In the genomic region with DNA sequence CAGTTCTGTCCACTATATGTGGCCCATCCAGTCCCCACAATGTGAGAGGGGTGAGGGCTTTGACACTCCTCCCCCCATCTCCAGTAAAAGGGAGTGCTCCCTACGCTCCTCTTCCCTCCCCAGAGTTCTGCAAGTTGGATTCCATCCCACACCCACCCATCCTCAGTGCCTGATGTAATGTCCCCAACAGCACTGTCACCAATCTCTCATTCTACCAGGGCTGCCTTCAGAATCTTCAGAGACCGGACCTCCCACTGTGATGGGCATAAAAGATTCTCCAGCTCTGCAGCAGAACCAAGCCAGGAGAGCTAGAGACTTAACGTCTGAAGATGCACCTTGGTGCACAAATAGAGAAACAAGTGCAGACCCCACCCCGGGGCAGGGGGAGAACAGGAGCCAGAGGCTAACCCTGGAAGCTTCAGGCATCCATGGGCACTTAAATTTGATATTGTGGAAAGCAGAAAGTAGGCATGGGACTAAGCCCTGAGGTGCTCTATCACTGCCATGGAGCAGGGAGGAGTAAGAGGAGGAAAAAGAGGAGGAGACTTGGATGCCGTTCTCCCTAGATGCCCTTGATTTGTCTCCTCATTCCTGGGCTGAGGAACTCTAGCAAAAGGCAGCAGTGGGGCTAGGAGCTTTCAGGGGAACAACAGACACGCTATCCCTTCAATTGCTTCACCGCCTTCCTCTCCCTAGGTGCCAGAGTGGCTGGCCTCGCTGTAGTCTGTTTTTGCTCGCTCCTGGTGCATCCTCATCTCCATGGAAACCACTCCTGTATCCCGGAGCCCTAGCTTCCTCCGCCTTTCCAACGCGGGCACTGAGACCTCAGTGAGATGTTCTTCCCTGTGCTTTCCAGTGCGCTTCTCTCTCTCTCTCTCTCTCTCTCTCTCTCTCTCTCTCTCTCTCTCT, we compare ENCODE assay signal across 9 mouse cellular contexts. TPM values are rescaled to one million over a fixed set of nuclear protein-coding genes. Genes with fewer than 3 reads are reported as not detected.
DNase-seq lines count a peak whose midpoint lies in the region; ATAC-seq and TF ChIP-seq lines count a peak whose summit lies in the region.
"Had no signal": no experiment of that assay in that cellular context is flagged by ENCODE, and none has a peak within 500 bp of the region (broad histone marks: within the 10 kb centered on the region; RNA-seq: fewer than 3 reads in every experiment).

No protein-coding gene starts in this region.

- no peaks in the 10 kb centered on the region for H3K36me3 ChIP-seq in liver, embryonic 13.5 days
- no peaks in the 10 kb centered on the region for H3K36me3 ChIP-seq in liver, postnatal 0 days (replicated peaks; ENCODE audit: insufficient read depth, low read length)
- H3K36me3 ChIP-seq in hindbrain, embryonic 13.5 days = peaks cover 34% of the 10 kb centered on the region
- H3K36me3 ChIP-seq in midbrain, embryonic 11.5 days (ENCODE audit: control insufficient read depth, insufficient read depth, low read length) = no peaks in the 10 kb centered on the region
- no peaks in the 10 kb centered on the region for H3K36me3 ChIP-seq in liver, embryonic 11.5 days (ENCODE audit: control insufficient read depth, insufficient read depth, low read length)

- intact Hi-C loops in heart, postnatal 10 days (cut with DNase I) = no loop called here

- TF ChIP-seq CTCF in liver, postnatal 0 days (IDR thresholded peaks at IDR 0.05; ENCODE audit: low read depth) = no peak

- no peak for TF ChIP-seq EP300 in liver, postnatal 0 days (IDR thresholded peaks at IDR 0.05; ENCODE audit: low read depth)

- no peak overlapping the region for H3K4me2 ChIP-seq in liver, embryonic 13.5 days
- no peak overlapping the region for H3K4me2 ChIP-seq in liver, postnatal 0 days (ENCODE audit: low read depth, low read length)
- H3K4me2 ChIP-seq in hindbrain, embryonic 13.5 days = peak overlapping the region; percentile 49
- H3K4me2 ChIP-seq in midbrain, embryonic 11.5 days = no peak overlapping the region
- no peak overlapping the region for H3K4me2 ChIP-seq in liver, embryonic 11.5 days

- ATAC-seq in liver, embryonic 13.5 days (ENCODE audit: low read depth) = 0 out of 2 replicates have a peak, but pooled peaks have one; percentile 15
- no peak for ATAC-seq in liver, postnatal 0 days
- ATAC-seq in hindbrain, embryonic 13.5 days (ENCODE audit: low FRiP score) = peak; percentile 94
- ATAC-seq in midbrain, embryonic 11.5 days (ENCODE audit: low FRiP score) = peak; percentile 86; the same call in 1 of the 2 replicates
- no peak for ATAC-seq in liver, embryonic 11.5 days (replicated peaks; ENCODE audit: low FRiP score)

- no peak overlapping the region for H3K27ac ChIP-seq in liver, embryonic 13.5 days
- H3K27ac ChIP-seq in liver, postnatal 0 days (ENCODE audit: low read depth) = no peak overlapping the region
- peak overlapping the region; percentile 87 for H3K27ac ChIP-seq in hindbrain, embryonic 13.5 days
- no peak overlapping the region for H3K27ac ChIP-seq in midbrain, embryonic 11.5 days (ENCODE audit: low read depth, low read length)
- H3K27ac ChIP-seq in liver, embryonic 11.5 days (ENCODE audit: low read depth, low read length) = no peak overlapping the region

- no peak overlapping the region for H3K4me3 ChIP-seq in liver, embryonic 13.5 days (replicated peaks)
- H3K4me3 ChIP-seq in liver, postnatal 0 days (ENCODE audit: low read depth, low read length) = no peak overlapping the region
- H3K4me3 ChIP-seq in hindbrain, embryonic 13.5 days = peak overlapping the region; percentile 22
- H3K4me3 ChIP-seq in midbrain, embryonic 11.5 days (ENCODE audit: low read depth, low read length) = no peak overlapping the region
- H3K4me3 ChIP-seq in liver, embryonic 11.5 days (ENCODE audit: low read depth, low read length) = no peak overlapping the region

- H3K27me3 ChIP-seq in liver, embryonic 13.5 days = no peaks in the 10 kb centered on the region
- H3K27me3 ChIP-seq in liver, postnatal 0 days (ENCODE audit: insufficient read depth, low read length) = no peaks in the 10 kb centered on the region
- H3K27me3 ChIP-seq in hindbrain, embryonic 13.5 days = no peaks in the 10 kb centered on the region
- H3K27me3 ChIP-seq in midbrain, embryonic 11.5 days (ENCODE audit: control insufficient read depth, insufficient read depth, low read length) = no peaks in the 10 kb centered on the region
- no peaks in the 10 kb centered on the region for H3K27me3 ChIP-seq in liver, embryonic 11.5 days (replicated peaks; ENCODE audit: control insufficient read depth, insufficient read depth, low read length)

- no peaks in the 10 kb centered on the region for H3K9me3 ChIP-seq in liver, embryonic 13.5 days (replicated peaks)
- H3K9me3 ChIP-seq in liver, postnatal 0 days (ENCODE audit: low read length) = no peaks in the 10 kb centered on the region
- no peaks in the 10 kb centered on the region for H3K9me3 ChIP-seq in hindbrain, embryonic 13.5 days
- H3K9me3 ChIP-seq in midbrain, embryonic 11.5 days (ENCODE audit: control insufficient read depth, low read length) = no peaks in the 10 kb centered on the region
- H3K9me3 ChIP-seq in liver, embryonic 11.5 days (ENCODE audit: control insufficient read depth, low read length) = no peaks in the 10 kb centered on the region

- WGBS in liver, embryonic 13.5 days (ENCODE audit: insufficient replicate concordance) = 23% methylated on average over 13 of the region's 14 CpGs
- 23% methylated on average over 14 of the region's 14 CpGs for WGBS in liver, postnatal 0 days (ENCODE audit: insufficient replicate concordance)
- 18% methylated on average over 14 of the region's 14 CpGs for WGBS in hindbrain, embryonic 13.5 days
- 21% methylated on average over 14 of the region's 14 CpGs for WGBS in midbrain, embryonic 11.5 days
- WGBS in liver, embryonic 11.5 days = 29% methylated on average over 13 of the region's 14 CpGs

- no peaks in the 10 kb centered on the region for H3K4me1 ChIP-seq in liver, embryonic 13.5 days (replicated peaks)
- no peaks in the 10 kb centered on the region for H3K4me1 ChIP-seq in liver, postnatal 0 days (ENCODE audit: insufficient read depth)
- H3K4me1 ChIP-seq in hindbrain, embryonic 13.5 days (replicated peaks) = peaks cover 22% of the 10 kb centered on the region
- H3K4me1 ChIP-seq in midbrain, embryonic 11.5 days (ENCODE audit: control insufficient read depth, insufficient read depth, low read length) = peaks cover 11% of the 10 kb centered on the region
- no peaks in the 10 kb centered on the region for H3K4me1 ChIP-seq in liver, embryonic 11.5 days (replicated peaks; ENCODE audit: control insufficient read depth, insufficient read depth, low read length)

- no peak for DNase-seq in liver, embryonic 13.5 days
- no peak for DNase-seq in liver, postnatal 0 days
- peak; percentile 88 for DNase-seq in midbrain, embryonic 11.5 days (ENCODE audit: low spot score, missing footprints)
- DNase-seq in telencephalon, adult 2 months (ENCODE audit: low read depth, low spot score) = peak; percentile 81
- no peak for DNase-seq in liver, embryonic 11.5 days (ENCODE audit: low spot score)
- no peak for DNase-seq in kidney, adult 9 months
- no peak for DNase-seq in heart, postnatal 10 days

- H3K9ac ChIP-seq in liver, embryonic 13.5 days = no peak overlapping the region
- H3K9ac ChIP-seq in liver, postnatal 0 days (replicated peaks) = no peak overlapping the region
- peak overlapping the region; percentile 60 for H3K9ac ChIP-seq in hindbrain, embryonic 13.5 days
- peak overlapping the region; percentile 5; the same call in 1 of the 2 replicates for H3K9ac ChIP-seq in midbrain, embryonic 11.5 days (ENCODE audit: low read length)
- H3K9ac ChIP-seq in liver, embryonic 11.5 days (ENCODE audit: low read depth, low read length) = no peak overlapping the region

RNA-seq across cellular contexts. Expression of gene Lhfpl4, which starts 16.6 kb away (rescaled TPM):
- polyA plus RNA-seq in liver, embryonic 13.5 days (2015; fragmentation: Nextera tagmentation; extraction: Ambion mirVana) = 0.30 and 0.31 TPM in 2 replicates
- not detected in 2 replicates for polyA plus RNA-seq in liver, postnatal 0 days (2015; fragmentation: Nextera tagmentation; extraction: Ambion mirVana)
- 52.3 and 57.0 TPM in 2 replicates for polyA plus RNA-seq in hindbrain, embryonic 13.5 days (2015; fragmentation: Nextera tagmentation; extraction: Ambion mirVana)
- polyA plus RNA-seq in midbrain, embryonic 11.5 days (2014; fragmentation: Nextera tagmentation; extraction: Ambion mirVana) = 7.6 TPM in 2 replicates
- 0.81 and 1.0 TPM in 2 replicates for polyA plus RNA-seq in liver, embryonic 11.5 days (2014; fragmentation: Nextera tagmentation; extraction: Ambion mirVana)
- total RNA-seq in heart, postnatal 10 days (2021) = under 1 TPM; 0.41 to 0.47 TPM
- total RNA-seq: granulocyte monocyte progenitor cell, adult 5-6 weeks had no signal

RNA-seq across cellular contexts. Expression of gene Mtmr14, which starts 59.1 kb away (rescaled TPM):
- 17.9 and 18.0 TPM in 2 replicates for polyA plus RNA-seq in liver, embryonic 13.5 days (2015; fragmentation: Nextera tagmentation; extraction: Ambion mirVana)
- polyA plus RNA-seq in liver, postnatal 0 days (2015; fragmentation: Nextera tagmentation; extraction: Ambion mirVana) = 15.1 and 16.1 TPM in 2 replicates
- 34.7 and 35.5 TPM in 2 replicates for polyA plus RNA-seq in hindbrain, embryonic 13.5 days (2015; fragmentation: Nextera tagmentation; extraction: Ambion mirVana)
- polyA plus RNA-seq in midbrain, embryonic 11.5 days (2014; fragmentation: Nextera tagmentation; extraction: Ambion mirVana) = 44.2 and 46.3 TPM in 2 replicates
- polyA plus RNA-seq in liver, embryonic 11.5 days (2014; fragmentation: Nextera tagmentation; extraction: Ambion mirVana) = 29.9 and 30.7 TPM in 2 replicates
- 10 to 100 TPM; 15.5 to 16.1 TPM for total RNA-seq in heart, postnatal 10 days (2021)

Comparison
In these comparisons a context has a peak if more than half of its experiments do, and no peak if none do; other contexts are left out.
1. ATAC-seq: peak in liver, embryonic 13.5 days (single experiment), hindbrain, embryonic 13.5 days (single experiment) and midbrain, embryonic 11.5 days (single experiment); none in liver, postnatal 0 days (single experiment) and liver, embryonic 11.5 days (single experiment).
2. DNase-seq: peak in midbrain, embryonic 11.5 days (single experiment) and telencephalon, adult 2 months (single experiment); none in liver, embryonic 13.5 days (single experiment), liver, postnatal 0 days (single experiment), liver, embryonic 11.5 days (single experiment), kidney, adult 9 months (single experiment) and heart, postnatal 10 days (0 of 2).
3. H3K9ac ChIP-seq: peak in hindbrain, embryonic 13.5 days (single experiment) and midbrain, embryonic 11.5 days (single experiment); none in liver, embryonic 13.5 days (single experiment), liver, postnatal 0 days (single experiment) and liver, embryonic 11.5 days (single experiment).